Mouse (Mus musculus): ENCODE measurements around the gene Ap2m1.

Gene Ap2m1

DNA sequence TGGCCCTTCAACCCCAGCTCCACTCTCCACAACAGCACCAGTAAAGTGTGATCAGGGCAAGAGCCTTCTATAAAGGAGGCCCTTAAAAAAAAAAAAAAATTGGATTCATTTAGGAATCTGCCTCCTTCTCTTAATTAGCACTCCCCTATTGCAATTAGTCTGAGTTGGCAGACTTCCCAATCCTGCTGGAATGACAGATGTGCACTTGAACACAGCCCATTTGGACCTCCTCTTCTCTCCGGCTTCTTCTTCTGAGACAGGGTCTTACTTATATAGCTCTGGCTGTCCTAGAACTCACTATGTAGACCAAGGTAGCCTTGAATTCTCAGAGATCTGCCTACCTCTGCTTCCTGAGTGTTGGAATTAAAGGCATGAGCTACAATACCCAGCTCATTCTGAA lies 5.9 kb upstream of the Ap2m1 start:
- DNase-seq (ENCODE audit: low spot score): no peak

DNA sequence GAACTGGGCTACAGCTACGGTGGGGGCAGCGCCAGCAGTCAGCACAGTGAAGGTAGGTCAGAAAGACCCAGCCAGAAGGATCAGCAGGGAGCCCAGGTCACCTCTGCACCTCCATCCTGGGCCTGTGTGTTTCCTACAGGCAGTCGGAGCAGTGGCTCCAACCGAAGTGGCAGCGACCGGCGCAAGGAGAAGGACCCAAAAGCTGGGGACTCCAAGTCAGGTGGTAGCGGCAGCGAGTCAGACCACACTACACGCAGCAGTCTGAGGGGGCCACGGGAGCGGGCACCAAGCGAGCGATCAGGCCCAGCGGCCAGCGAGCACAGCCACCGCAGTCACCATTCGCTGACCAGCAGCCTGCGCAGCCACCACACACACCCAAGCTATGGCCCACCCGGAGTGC lies 4.3 kb upstream of the Ap2m1 start:
- no peak for DNase-seq (ENCODE audit: low spot score)

DNA sequence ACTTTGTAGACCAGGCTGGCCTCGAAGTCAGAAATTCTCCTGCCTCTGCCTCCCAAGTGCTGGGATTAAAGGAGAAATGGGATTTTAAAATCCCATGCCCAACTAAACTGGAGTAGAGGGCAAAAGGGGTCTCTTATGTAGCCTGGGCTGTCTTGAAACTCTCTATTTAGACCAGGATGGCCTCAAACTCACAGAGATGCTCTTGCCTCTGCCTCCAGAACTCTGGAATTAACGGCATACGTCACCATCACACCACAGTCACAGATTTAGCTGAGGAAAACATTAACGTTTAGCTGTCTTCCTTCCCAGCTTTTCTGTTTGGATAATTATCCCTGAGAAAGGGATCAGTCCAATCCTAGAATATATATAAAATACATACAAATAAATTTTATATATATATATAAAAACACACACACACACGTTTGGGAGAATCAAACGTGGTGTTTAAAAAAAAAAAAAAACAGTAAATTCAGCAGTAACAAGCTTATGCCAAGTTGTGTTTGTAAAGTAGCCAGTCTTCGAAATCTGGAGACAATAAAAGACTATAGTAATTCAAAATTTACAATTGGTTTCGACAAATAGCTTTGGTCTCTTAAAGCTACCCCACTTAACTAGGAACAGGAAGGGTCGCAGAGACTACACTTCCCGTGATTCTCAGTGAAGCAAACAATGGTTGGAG lies 522 bp upstream of the Ap2m1 start:
- DNase-seq (ENCODE audit: low spot score): no peak

DNA sequence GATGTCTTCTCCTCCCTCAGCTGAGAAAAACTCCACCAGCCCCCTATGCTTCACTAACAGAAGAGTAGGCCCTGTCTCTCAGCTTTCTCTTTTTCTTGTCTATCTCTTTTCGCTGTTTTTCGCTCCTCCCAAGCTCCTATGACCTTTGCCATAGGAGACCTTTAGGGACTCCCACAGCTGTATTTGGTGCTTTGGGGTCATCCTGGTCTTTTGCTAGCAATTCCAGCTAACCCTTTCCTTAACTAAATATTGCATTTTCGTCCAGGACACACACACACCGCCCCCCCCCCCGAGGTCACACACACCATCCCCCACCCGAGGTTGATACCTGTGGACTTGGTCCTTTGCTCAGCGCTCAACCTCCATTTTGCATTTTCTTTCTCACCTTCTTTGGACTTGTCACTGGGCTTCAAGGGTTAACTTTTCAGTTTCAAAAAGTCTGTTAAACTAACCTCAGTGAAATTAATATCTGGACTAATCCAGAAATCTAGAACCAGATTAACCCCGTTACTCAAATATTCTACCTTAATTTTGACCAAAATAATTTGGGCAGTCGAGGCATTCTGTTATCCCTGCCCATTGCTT lies 895 bp downstream of the Ap2m1 start:
- DNase-seq (ENCODE audit: low spot score): no peak

DNA sequence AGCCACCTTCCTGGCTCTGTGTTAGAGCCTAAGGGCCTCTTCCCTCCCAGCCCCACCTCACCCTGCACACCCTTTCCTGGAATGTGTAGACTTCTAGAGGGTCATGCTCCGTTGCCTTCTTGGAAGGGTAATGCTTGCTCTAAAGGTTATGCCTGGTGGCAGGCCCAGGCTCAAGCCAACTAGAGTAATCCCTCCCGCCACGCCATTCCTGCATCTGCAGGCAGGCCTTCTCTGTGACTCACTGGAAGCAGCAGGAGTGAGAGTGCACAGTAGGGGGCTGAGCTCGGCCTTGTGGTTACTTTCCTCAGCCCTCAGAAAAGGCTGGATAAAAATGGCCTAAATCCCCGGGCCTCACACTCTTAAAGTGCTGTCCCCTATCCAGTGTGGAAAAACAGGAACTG lies 1.8 kb downstream of the Ap2m1 start:
- no peak for DNase-seq (ENCODE audit: low spot score)

DNA sequence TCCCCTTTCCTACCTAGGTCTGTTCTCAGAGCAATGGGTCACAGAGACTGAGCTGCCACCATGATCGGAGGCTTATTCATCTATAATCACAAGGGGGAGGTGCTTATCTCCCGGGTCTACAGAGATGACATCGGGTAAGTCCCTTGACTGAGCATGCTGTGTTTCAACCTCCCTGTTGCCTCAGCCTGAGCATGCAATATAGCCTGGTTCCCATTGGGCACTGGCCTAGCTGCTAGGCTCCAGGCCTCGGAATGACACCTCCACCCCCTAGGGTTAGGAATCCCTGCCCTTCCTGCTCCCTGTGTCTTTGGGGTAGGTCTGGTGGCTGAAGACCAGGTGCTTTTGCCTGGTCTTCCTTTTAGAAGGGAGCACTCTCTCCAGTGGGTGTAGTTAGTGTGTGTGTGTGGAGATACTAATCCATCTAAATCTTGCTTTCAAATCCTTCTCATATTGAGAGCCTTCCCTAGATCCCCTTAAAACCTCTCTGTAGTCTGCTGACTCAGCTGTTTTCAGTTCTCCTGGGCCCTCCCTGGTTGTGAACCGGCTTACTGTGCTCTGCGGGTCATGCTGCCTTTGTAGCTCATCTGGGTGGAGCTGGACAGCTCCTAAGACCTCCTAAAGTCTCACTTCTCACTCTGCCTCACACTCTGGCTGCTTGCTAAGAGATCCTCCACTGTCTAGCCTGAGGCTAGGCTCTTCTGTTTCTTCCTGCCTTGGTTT lies 2.5 kb downstream of the Ap2m1 start:
- no peak for DNase-seq (ENCODE audit: low spot score)

DNA sequence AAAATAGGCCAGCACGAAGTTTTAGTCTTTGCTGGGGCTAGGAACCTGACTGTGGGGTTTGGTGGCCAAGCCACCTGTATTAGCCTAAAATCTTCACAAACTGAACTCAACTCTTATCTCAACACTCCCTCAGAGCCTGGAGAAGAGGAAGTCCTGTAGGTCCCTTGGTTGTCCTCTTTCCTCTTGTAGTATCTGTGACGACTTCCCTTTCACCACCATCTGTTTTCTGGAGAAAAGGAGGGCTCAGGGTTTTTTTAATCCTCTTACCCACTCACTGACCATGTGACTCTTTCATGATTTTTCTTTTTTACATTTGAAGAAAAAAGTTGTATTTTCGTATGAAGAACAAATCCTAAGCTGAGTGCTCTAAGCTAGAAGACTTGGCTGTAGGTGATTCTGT lies 4.4 kb downstream of the Ap2m1 start:
- DNase-seq (ENCODE audit: low spot score): no peak

DNA sequence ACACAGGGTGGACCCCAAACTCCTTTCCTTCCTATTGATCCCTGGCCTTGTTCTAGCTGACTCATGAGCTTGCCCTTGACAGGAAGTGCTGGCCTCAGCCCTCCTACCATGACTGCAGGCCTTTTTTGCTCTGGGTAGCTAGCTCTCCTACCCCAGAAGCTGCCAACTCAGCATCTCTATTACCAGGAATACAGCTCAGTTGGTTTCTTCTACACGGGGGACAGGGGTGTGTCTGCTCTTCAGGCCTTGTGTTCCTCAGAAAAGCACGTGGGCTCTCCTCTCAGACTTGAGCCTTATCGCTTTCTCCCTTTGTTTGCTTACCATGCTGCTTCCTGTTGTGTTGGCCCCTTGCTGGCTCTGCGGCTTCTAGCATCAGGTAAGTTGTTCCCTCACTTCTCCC lies 5.2 kb downstream of the Ap2m1 start:
- no peak for DNase-seq (ENCODE audit: low spot score)

DNA sequence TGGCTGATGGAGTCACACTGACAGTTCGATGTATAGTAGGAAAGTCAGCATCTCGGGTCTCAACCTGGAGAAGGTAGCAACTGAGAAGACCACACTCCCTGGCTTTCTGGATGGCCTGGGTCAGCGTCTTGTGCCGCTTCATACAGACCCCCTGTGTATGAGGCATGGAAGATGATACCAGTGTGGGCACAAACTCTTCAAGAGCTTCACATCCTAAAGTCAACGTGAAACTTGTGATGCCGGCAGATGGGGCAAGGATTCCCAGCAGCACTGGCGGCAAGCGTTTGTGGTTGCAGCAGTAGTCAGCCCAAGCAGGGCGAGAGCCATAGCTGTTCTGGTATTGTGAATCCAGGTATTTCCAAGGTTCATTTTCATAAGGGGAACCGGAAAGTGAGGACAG lies 10.4 kb downstream of the Ap2m1 start:
- no peak for DNase-seq (ENCODE audit: low spot score)

DNA sequence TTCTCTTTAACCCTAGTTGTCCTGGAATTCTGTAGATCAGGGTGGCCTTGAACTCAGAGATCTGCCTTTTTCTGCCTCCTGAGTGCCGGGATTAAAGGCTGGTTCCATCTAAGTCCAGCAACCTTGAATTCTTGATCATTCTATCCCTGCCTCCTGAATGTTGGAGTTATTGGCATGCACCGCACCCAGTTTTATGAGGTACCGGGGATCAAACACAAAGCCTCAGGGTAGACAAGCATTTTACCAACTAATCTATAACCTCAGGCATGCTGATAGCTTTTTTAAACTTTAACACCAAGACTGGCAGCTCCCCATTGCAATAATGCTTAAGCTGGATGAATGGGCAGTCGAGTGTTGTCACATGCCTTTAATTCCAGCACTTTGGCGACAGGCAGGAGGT lies 12.1 kb downstream of the Ap2m1 start:
- DNase-seq (ENCODE audit: low spot score): no peak

DNA sequence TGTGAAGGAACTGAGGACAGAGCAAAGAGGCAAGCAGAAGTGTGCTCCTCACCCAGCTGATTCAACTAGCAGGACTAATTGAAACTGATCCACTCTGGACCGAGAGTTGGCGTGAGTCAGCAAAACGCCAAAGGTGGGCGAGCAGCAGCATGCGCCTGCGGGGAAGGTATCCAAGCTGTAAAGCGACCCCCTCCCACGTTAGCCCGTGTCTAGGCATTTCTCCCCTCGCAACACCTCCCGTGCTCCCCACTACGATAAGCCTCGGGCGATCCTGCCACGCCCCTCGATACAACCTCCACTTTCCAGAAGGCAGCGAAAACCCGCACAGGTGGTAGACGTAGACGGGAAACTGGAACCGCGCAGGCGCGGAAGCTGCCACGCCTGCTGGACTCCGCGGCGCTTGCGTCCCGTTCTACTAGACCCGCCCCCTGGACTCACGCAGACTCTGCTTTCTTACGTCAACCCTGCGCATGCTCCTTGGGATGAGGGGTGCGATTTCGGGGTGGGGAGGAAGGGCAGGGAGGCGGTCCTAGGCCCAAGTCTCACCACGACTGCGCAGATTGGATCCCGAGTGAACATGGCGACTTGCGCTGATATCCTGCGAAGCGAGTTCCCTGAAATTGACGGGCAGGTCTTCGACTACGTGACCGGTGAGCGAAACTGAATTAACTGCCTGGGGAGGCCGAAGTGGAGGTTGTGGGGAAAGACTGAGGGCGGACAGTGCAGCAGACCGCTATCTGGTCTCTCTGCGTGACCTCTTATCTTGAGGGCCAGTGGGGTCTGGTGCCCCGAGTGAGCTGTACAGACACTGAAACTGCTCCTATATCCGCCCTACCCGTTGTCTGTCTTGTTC lies 13.0 kb downstream of the Ap2m1 start, which contains the start of gene Abcf3:
Gene Abcf3 (plus strand): TSS at position 482 of the 853 bp plus-strand sequence.
- DNase-seq (ENCODE audit: low spot score): peak; percentile 98

DNA sequence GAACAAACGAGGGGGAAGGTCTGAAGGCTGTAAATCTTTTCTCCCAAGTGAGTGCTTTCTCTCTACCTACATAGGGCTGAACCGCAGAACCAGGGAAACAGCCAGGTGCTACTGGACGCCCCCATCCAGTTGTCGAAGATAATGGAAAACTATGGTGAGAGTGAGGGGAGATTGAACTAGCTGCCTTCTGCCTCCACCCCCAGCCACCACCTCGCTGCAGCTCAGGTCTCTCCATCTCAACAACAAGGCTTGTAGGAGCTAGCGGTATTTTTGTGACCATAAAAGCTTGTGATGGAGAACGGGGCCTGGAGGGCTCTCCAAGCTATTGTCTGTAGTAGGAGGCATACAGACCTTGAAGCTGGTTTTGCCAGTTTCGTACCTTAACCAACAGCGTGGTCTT lies 13.9 kb downstream of the Ap2m1 start:
- no peak for DNase-seq (ENCODE audit: low spot score)

DNA sequence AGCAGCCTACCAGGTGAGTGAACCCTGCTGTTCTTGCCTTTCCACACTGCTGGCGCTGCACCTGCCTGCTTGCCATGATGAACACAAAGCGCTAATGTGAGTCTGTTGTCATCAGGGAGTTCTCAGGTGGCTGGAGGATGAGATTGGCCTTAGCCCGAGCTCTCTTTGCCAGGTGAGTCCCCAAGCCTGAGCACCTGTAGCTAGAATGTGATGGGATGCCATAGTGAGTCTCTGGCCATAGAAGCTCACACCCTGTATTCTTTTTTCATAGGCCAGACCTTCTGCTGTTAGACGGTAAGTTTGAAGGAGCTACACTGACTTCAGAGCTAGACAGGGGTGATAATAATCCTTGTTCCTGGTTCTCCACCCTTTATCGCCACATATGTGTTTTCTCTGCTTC lies 16.4 kb downstream of the Ap2m1 start:
- DNase-seq (ENCODE audit: low spot score): no peak

DNA sequence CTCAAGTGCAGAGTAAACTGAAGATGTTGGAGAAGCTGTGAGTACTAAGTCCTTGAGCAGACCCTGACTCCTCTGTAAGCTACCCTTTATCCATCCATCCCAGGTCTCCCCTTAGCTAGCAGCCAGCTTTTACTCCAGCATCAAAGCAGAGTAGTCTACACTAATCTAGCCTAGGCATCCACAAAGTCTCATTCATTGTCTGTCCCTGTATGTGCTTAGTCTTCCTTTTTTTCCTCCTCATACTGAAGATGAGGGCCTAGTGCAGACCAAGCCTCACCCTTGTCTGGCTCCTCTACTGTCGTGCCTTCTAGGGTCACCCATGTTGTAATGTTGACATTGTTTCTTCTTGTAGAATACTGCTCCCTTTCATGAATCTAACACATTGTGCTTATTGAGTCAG lies 17.3 kb downstream of the Ap2m1 start:
- no peak for DNase-seq (ENCODE audit: low spot score)

DNA sequence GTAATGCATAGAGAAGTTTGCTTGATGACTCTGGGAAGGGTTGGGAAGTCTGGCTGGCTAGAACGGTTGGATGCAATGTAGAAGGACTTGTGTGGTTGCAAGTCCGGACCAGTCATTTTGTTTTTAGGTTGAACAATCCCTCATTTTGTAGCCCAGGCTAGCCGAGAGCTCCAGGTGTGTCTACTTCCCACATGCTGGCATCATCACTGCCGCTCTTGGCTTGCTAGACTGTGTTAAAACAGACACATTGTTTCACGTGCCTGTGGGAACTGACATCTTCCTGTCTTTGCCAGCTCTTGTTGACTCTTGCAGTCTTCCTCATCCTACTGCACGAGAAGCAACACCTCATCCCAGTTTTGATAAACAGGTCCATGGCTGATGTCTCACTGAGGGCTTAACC lies 19.7 kb downstream of the Ap2m1 start:
- DNase-seq (ENCODE audit: low spot score): no peak

DNA sequence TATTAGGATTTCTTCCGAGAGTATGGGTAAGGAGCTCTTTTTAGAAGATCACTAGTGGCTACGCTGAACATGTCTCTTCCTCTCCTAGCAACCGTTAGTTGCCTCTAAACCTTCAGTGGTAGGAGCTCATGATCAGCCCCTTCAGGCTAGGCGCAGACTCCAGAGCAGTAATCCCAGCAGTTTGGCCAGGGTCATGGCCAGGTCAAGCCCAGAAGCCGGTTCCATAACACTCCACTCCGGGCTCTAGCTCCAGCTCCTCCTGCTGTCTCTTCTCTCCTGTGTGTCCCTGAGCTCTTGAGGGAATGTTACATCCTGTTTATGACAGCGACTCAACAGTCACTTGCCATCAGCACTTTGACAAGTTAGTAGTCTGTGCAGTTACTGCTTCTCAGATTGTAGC lies 22.1 kb downstream of the Ap2m1 start:
- no peak for DNase-seq (ENCODE audit: low spot score)

DNA sequence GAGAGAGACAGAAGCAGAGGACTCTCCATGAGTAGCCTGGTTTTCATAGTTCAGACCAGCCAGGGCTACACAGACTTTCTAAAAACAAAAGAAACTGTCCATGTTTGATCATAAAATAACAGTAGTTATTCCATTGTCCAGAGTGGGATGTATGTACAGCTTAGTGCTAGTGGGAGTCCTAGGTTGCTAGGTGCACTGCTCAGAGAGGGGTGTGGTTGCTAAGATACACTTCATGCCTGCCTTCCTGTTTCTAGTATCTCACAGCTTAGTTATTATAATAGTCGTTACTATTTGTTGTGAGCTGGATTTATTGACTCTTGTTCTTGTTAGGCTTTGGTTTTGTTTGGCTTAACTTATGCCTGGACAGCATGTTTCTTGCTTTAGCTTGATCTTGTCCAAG lies 29.8 kb downstream of the Ap2m1 start:
- DNase-seq (ENCODE audit: low spot score): no peak

DNA sequence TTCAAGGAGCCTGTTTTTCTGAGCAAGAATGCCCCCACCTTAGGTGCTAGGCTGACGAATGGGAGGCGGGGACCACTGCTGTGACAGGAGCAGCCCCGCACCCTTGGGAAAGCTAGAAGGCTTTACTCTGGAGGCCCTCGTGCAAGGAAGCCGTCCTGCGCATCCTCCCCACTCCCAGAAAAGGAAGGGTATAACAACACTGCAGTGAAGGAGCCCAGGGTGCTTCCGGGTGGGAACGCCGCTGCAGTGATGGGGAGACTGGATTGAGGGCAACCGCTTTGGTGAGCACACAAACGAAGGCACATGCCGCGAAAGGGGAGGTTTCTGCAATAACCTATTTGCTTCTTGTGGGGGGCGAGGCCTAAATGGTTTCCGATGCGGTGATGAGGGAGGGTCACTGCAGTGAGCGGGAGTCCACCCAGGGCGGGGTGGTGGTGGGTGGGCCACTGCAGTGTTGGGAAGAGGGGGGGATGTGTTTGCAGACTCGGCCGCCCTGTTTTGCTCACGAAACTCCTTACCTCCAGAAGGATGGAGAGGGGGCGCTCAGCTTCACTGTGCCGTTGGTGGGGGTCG lies 54.2 kb downstream of the Ap2m1 start, which contains the start of gene Vwa5b2:
Gene Vwa5b2 (plus strand): TSS at position 106 of the 573 bp plus-strand sequence.
- no peak for DNase-seq (ENCODE audit: low spot score)

DNA sequence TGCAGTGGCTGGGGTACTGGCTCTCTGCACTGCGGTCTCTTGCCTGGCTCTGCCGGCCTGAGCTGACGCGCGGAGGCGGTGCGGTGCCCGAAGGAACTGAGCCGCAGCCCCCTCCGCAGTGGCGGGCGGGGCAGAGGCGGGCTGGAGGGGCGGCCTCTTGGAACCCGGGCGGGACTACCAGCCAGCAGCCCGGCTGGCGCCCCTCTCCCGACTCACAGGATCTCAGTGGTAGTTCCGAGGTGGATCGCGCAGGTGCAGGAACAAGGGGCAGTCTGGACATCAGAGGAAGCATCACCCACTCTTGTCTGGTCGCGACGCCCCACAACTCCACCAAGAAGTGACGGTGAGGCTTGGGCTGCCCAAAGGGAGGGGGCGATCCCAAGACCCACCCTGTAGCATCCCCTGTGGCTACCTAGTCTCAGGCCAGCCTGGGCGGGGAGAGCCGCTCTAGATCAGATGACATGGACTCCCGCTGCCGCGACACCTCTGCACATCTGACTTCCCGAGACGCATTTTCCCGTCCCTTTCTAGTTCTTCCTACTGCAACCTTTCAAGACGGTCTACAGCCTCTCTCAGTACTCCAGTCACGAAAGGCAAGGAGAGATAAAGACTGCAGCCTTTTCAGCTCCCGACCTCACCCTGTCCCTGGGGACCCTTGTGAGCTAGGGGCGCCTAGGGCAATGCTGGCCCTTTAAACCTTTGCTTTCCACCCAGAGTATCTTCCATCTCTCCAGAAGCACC lies 54.8 kb downstream of the Ap2m1 start:
- no peak for DNase-seq (ENCODE audit: low spot score)

DNA sequence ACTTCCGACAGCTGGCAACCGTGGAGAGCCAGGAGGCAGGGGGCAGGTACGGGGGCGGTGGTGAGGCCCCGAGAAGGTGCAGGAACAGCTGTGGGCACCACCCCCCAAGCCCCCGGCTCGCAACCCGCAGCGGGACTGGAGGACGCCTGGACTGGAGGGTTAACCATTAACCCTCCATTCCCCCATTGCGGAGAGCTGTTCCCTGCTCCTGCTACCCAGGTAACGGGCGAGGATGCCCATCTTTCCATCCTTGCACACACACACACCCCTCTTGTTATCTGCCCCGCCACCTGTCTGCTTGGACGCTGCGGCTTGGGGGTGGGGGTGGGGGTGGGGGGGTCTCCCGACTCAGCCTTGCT lies 55.4 kb downstream of the Ap2m1 start:
- DNase-seq (ENCODE audit: low spot score): no peak

DNA sequence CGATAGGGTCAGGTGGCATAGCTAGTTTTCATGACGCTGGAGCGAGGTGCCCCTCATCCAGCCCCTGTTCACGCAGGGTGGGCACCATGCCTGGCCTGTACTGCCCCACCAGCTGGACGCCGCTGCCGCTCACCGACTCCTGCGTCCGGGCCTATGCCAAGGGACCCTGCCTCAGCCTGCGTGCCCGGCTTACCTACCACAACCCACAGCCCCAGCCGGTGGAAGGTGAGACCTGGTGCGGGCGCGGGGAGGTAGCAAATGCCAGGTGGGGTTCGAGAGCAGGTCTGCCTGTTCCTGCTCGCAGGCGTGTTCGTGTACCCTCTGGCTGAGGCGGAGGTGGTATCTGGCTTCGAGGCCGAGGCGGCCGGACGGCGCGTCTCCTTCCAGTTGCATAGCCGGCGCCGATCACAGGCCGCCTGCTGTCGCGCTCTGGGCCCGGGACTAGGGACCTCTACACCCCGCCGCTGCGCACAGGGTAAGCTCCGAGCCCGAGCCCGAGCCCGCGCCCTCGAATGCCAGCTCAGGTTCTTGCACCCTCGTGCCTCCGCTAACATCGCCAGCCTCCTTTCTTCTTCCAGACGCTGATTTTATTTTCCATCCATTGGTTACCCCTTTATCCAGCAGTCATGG lies 55.9 kb downstream of the Ap2m1 start:
- no peak for DNase-seq (ENCODE audit: low spot score)

Data from ovary, adult 18-20 months (tissue).